Mouse (Mus musculus) heart, embryonic 11.5 days (tissue): ENCODE data around the gene Atxn7l1. TPM values are rescaled to one million over a fixed set of nuclear protein-coding genes. Genes with fewer than 3 reads are reported as not detected.

Experiments
- ATAC-seq: fragments of 200-750 bp; cut with Nextera tagmentation; replicated peaks from 2 replicates; pipeline ENCODE4 v1.8.0; 2017; ENCODE audit warnings: moderate library complexity; ENCODE audit not compliant: insufficient number of reproducible peaks, low FRiP score, low TSS enrichment
- H3K27ac ChIP-seq: fragments of 300-500 bp; sonication (generic); 2 replicates; pipeline ENCODE4 v1.5.1; 2014; ENCODE audit warnings: mild to moderate bottlenecking, low read depth, low read length
- H3K27me3 ChIP-seq: fragments of 300-500 bp; sonication (generic); 2 replicates; pipeline ENCODE4 v1.6.1; 2014; ENCODE audit warnings: mild to moderate bottlenecking, low read length, mixed read lengths; ENCODE audit not compliant: control insufficient read depth, insufficient read depth
- H3K36me3 ChIP-seq: fragments of 300-500 bp; sonication (generic); 2 replicates; pipeline ENCODE4 v1.6.1; 2014; ENCODE audit warnings: mild to moderate bottlenecking, low read length, moderate library complexity, mixed read lengths; ENCODE audit not compliant: control insufficient read depth, insufficient read depth
- H3K4me1 ChIP-seq: fragments of 300-500 bp; sonication (generic); 2 replicates; pipeline ENCODE4 v1.6.1; 2014; ENCODE audit warnings: low read length; ENCODE audit not compliant: control insufficient read depth, insufficient read depth
- H3K4me2 ChIP-seq: fragments of 300-500 bp; sonication (generic); 2 replicates; pipeline ENCODE4 v1.6.1; 2014; ENCODE audit warnings: mild to moderate bottlenecking, moderate library complexity
- H3K4me3 ChIP-seq: fragments of 300-500 bp; sonication (generic); 2 replicates; pipeline ENCODE4 v1.5.1; 2014; ENCODE audit warnings: low read depth, low read length
- H3K9ac ChIP-seq: fragments of 300-500 bp; sonication (generic); 2 replicates; pipeline ENCODE4 v1.6.1; 2014; ENCODE audit warnings: mild to moderate bottlenecking, low read depth, low read length, moderate library complexity
- H3K9me3 ChIP-seq: fragments of 300-500 bp; sonication (generic); replicated peaks from 2 replicates; pipeline ENCODE4 v1.6.1; 2016; ENCODE audit warnings: low read length; ENCODE audit not compliant: control insufficient read depth
- WGBS: fragments of 180-500 bp; shearing (Covaris S2); extraction: QIAGEN DNeasy Blood & Tissue Kit; methylation state at CpG from one replicate; pipeline ENCODE4 v1.1.7; 2014; ENCODE audit not compliant: insufficient replicate concordance; 5-methylcytosine and 5-hydroxymethylcytosine counted together
- polyA plus RNA-seq: library from polyadenylated mRNA; unstranded; fragments of >200 nt; fragmentation: Nextera tagmentation; extraction: Ambion mirVana; gene quantifications from 2 replicates; pipeline ENCODE4 v1.2.1, GENCODE M21; 2014

The Atxn7l1 gene
- polyA plus RNA-seq, 1 experiment from 2014 or later, result 15.6 TPM

GRCm38 (mm10) chr12:33285354-33285753 lies 137.9 kb downstream of the Atxn7l1 start:
- H3K9ac ChIP-seq, result no peak overlapping the region
- H3K4me1 ChIP-seq, result peaks cover 27% of the 10 kb centered on the region
- ATAC-seq, result no peak
- WGBS, result 22% methylated on average over 4 of the region's 4 CpGs
- H3K4me3 ChIP-seq, result no peak overlapping the region
- no peaks in the 10 kb centered on the region for H3K9me3 ChIP-seq
- H3K36me3 ChIP-seq, result no peaks in the 10 kb centered on the region
- peak overlapping the region; percentile 29; the same call in 1 of the 2 replicates for H3K27ac ChIP-seq
- no peaks in the 10 kb centered on the region for H3K27me3 ChIP-seq
- no peak overlapping the region for H3K4me2 ChIP-seq

GRCm38 (mm10) chr12:33285933-33286649 lies 138.6 kb downstream of the Atxn7l1 start:
- Histone ChIP-seq H3K9ac (no peak overlapping the region), H3K27me3 (no peaks in the 10 kb centered on the region), H3K4me1 (peaks cover 29% of the 10 kb centered on the region), H3K27ac (0 out of 2 replicates have a peak overlapping the region, but pooled peaks have one; percentile 29), H3K9me3 (no peaks in the 10 kb centered on the region), H3K4me3 (no peak overlapping the region), H3K36me3 (no peaks in the 10 kb centered on the region), H3K4me2 (no peak overlapping the region)
- ATAC-seq, result no peak; the same call in 1 of the 2 replicates
- 64% methylated on average over 9 of the region's 9 CpGs for WGBS

- Histone ChIP-seq H3K27me3 (no peaks in the 10 kb centered on the region), H3K27ac (no peak overlapping the region), H3K9me3 (no peaks in the 10 kb centered on the region), H3K4me3 (no peak overlapping the region), H3K36me3 (no peaks in the 10 kb centered on the region), H3K4me2 (no peak overlapping the region), H3K4me1 (peaks cover 29% of the 10 kb centered on the region), H3K9ac (no peak overlapping the region)
- WGBS, result 77% methylated on average over 3 of the region's 3 CpGs
- ATAC-seq, result no peak
Observed at GRCm38 (mm10) chr12:33287686-33288085, 140.2 kb downstream of the Atxn7l1 start.

GRCm38 (mm10) chr12:33288746-33289145 lies 141.3 kb downstream of the Atxn7l1 start:
- Histone ChIP-seq H3K27me3 (no peaks in the 10 kb centered on the region), H3K4me1 (peaks cover 29% of the 10 kb centered on the region), H3K27ac (no peak overlapping the region), H3K36me3 (no peaks in the 10 kb centered on the region), H3K4me3 (no peak overlapping the region), H3K9me3 (no peaks in the 10 kb centered on the region), H3K4me2 (no peak overlapping the region), H3K9ac (no peak overlapping the region)
- 50% methylated on average over 2 of the region's 2 CpGs for WGBS
- no peak for ATAC-seq

GRCm38 (mm10) chr12:33302070-33302469 lies 154.6 kb downstream of the Atxn7l1 start:
- H3K9ac ChIP-seq, result peak overlapping the region; percentile 65
- no peak overlapping the region for H3K27ac ChIP-seq
- no peaks in the 10 kb centered on the region for H3K9me3 ChIP-seq
- H3K4me3 ChIP-seq, result peak overlapping the region; percentile 57
- peaks cover 6% of the 10 kb centered on the region; the same call in 1 of the 2 replicates for H3K4me1 ChIP-seq
- ATAC-seq, result peak; percentile 77
- peak overlapping the region; percentile 91 for H3K4me2 ChIP-seq
- 1% methylated on average over 14 of the region's 14 CpGs for WGBS
- H3K36me3 ChIP-seq, result no peaks in the 10 kb centered on the region
- H3K27me3 ChIP-seq, result no peaks in the 10 kb centered on the region

GRCm38 (mm10) chr12:33302523-33303383 lies 155.3 kb downstream of the Atxn7l1 start:
- no peak overlapping the region for H3K27ac ChIP-seq
- peak overlapping the region; percentile 57 for H3K4me3 ChIP-seq
- peak; percentile 64 for ATAC-seq
- H3K9me3 ChIP-seq, result no peaks in the 10 kb centered on the region
- peak overlapping the region; percentile 59 for H3K9ac ChIP-seq
- under 1% methylated on average over 29 of the region's 29 CpGs for WGBS
- no peaks in the 10 kb centered on the region for H3K36me3 ChIP-seq
- H3K4me2 ChIP-seq, result peak overlapping the region; percentile 91
- no peaks in the 10 kb centered on the region for H3K27me3 ChIP-seq
- H3K4me1 ChIP-seq, result peaks cover 6% of the 10 kb centered on the region; the same call in 1 of the 2 replicates

GRCm38 (mm10) chr12:33303384-33303770 lies 155.9 kb downstream of the Atxn7l1 start:
- WGBS, result 4% methylated on average over 9 of the region's 9 CpGs
- no peak for ATAC-seq
- peak overlapping the region; percentile 59; the same call in 1 of the 2 replicates for H3K9ac ChIP-seq
- peak overlapping the region; percentile 91 for H3K4me2 ChIP-seq
- H3K36me3 ChIP-seq, result no peaks in the 10 kb centered on the region
- no peaks in the 10 kb centered on the region for H3K9me3 ChIP-seq
- H3K4me3 ChIP-seq, result peak overlapping the region; percentile 57
- H3K27ac ChIP-seq, result no peak overlapping the region
- no peaks in the 10 kb centered on the region for H3K27me3 ChIP-seq
- H3K4me1 ChIP-seq, result peaks cover 6% of the 10 kb centered on the region; the same call in 1 of the 2 replicates

GRCm38 (mm10) chr12:33305106-33305505 lies 157.6 kb downstream of the Atxn7l1 start:
- WGBS, result 92% methylated on average over 9 of the region's 9 CpGs
- peaks cover 6% of the 10 kb centered on the region; the same call in 1 of the 2 replicates for H3K4me1 ChIP-seq
- ATAC-seq, result no peak

More at GRCm38 (mm10) chr12:33305106-33305505, 157.6 kb downstream of the Atxn7l1 start:
- no peak overlapping the region for H3K9ac ChIP-seq
- no peaks in the 10 kb centered on the region for H3K9me3 ChIP-seq
- H3K27me3 ChIP-seq, result no peaks in the 10 kb centered on the region
- H3K4me3 ChIP-seq, result no peak overlapping the region
- no peak overlapping the region for H3K27ac ChIP-seq
- H3K4me2 ChIP-seq, result no peak overlapping the region
- no peaks in the 10 kb centered on the region for H3K36me3 ChIP-seq
